11 mouse cellular contexts compared by ENCODE assay signal in the genomic region with DNA sequence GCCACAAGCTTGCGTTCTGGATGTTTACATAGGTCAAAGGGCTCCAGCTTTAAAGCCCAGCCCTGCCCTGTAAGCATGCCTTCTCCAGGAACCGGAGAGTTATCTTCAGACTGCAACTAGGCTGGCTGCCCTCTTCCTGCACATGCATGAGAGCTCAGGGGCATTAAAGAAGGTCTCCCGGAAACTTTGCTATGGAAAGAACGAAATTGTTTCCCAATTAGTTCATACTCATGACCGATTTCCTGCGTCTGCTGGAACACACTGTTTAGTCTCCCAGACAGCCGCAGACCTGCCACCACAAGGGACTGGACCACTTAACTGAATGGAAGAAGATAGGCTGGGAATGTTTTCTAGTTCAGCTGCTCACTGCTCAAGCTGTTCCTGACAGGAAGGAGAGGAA. TPM values are rescaled to one million over a fixed set of nuclear protein-coding genes. Genes with fewer than 3 reads are reported as not detected.
DNase-seq lines count a peak whose midpoint lies in the region; ATAC-seq and TF ChIP-seq lines count a peak whose summit lies in the region.
"Had no signal": no experiment of that assay in that cellular context is flagged by ENCODE, and none has a peak within 500 bp of the region (broad histone marks: within the 10 kb centered on the region; RNA-seq: fewer than 3 reads in every experiment).

No protein-coding gene starts in this region.

- no peaks in the 10 kb centered on the region for H3K79me2 ChIP-seq in heart, adult 2 months (replicated peaks; ENCODE audit: control insufficient read depth, insufficient read depth, low read length)

- WGBS in lung, embryonic 14.5 days = 28% methylated on average over 7 of the region's 7 CpGs
- WGBS in lung, adult 2 months = 49% methylated on average over 7 of the region's 7 CpGs
- WGBS in heart, adult 2 months = 31% methylated on average over 7 of the region's 7 CpGs
- WGBS in intestine, embryonic 16.5 days = 23% methylated on average over 7 of the region's 7 CpGs
- WGBS in hindbrain, embryonic 11.5 days = 55% methylated on average over 7 of the region's 7 CpGs

- intact Hi-C loops in heart, adult 2 months (cut with DNase I) = no loop called here

- no peaks in the 10 kb centered on the region for H3K9me3 ChIP-seq in lung, embryonic 14.5 days (ENCODE audit: low read depth, low read length)
- no peaks in the 10 kb centered on the region for H3K9me3 ChIP-seq in intestine, embryonic 16.5 days (ENCODE audit: control insufficient read depth, low read length)
- H3K9me3 ChIP-seq in hindbrain, embryonic 11.5 days (ENCODE audit: control insufficient read depth, low read length) = no peaks in the 10 kb centered on the region

- H3K27me3 ChIP-seq in lung, embryonic 14.5 days (ENCODE audit: insufficient read depth, low read length) = no peaks in the 10 kb centered on the region
- no peaks in the 10 kb centered on the region for H3K27me3 ChIP-seq in heart, adult 2 months (ENCODE audit: control insufficient read depth, insufficient read depth, low read length)
- H3K27me3 ChIP-seq in intestine, embryonic 16.5 days (replicated peaks; ENCODE audit: control insufficient read depth, insufficient read depth, low read length) = no peaks in the 10 kb centered on the region
- H3K27me3 ChIP-seq in hindbrain, embryonic 11.5 days (ENCODE audit: control insufficient read depth, insufficient read depth, low read length) = peaks cover 2% of the 10 kb centered on the region; the same call in 1 of the 2 replicates

- no peaks in the 10 kb centered on the region for H3K36me3 ChIP-seq in lung, embryonic 14.5 days (ENCODE audit: insufficient read depth)
- no peaks in the 10 kb centered on the region for H3K36me3 ChIP-seq in heart, adult 2 months (ENCODE audit: control insufficient read depth, insufficient read depth, low read length)
- H3K36me3 ChIP-seq in intestine, embryonic 16.5 days (ENCODE audit: control insufficient read depth, insufficient read depth, low read length) = no peaks in the 10 kb centered on the region
- no peaks in the 10 kb centered on the region for H3K36me3 ChIP-seq in hindbrain, embryonic 11.5 days (ENCODE audit: control insufficient read depth, insufficient read depth, low read length)

- no peak overlapping the region for H3K4me2 ChIP-seq in lung, embryonic 14.5 days
- no peak overlapping the region for H3K4me2 ChIP-seq in intestine, embryonic 16.5 days (ENCODE audit: low read depth, low read length)
- no peak overlapping the region for H3K4me2 ChIP-seq in hindbrain, embryonic 11.5 days (replicated peaks; ENCODE audit: low read depth, low read length)

- peak; percentile 43 for DNase-seq in lung, embryonic 14.5 days
- DNase-seq in lung, adult 2 months = no peak
- peak in 1 of 2 experiments; percentile 28 for DNase-seq in heart, adult 2 months
- DNase-seq in spleen, postnatal 14 days (ENCODE audit: low spot score in 2 of 2) = no peak
- DNase-seq in hindbrain, embryonic 11.5 days (ENCODE audit: low spot score) = no peak
- DNase-seq: right cerebral cortex, postnatal 14 days; thymus, adult 2 months had no signal

- no peak for TF ChIP-seq EP300 in heart, adult 2 months (IDR thresholded peaks at IDR 0.05; ENCODE audit: insufficient read depth, low read depth, low read length)

- peak overlapping the region; percentile 6; the same call in 1 of the 2 replicates for H3K27ac ChIP-seq in lung, embryonic 14.5 days (ENCODE audit: low read depth)
- peak overlapping the region; percentile 52; the same call in 1 of the 2 replicates for H3K27ac ChIP-seq in heart, adult 2 months
- H3K27ac ChIP-seq in intestine, embryonic 16.5 days (ENCODE audit: low read length) = peak overlapping the region; percentile 7
- H3K27ac ChIP-seq in hindbrain, embryonic 11.5 days (ENCODE audit: low read depth, low read length) = no peak overlapping the region

- peak; percentile 53; the same call in 1 of the 2 replicates for ATAC-seq in lung, embryonic 14.5 days (ENCODE audit: insufficient read depth)
- peak; percentile 74 for ATAC-seq in intestine, embryonic 16.5 days
- ATAC-seq in cerebellum, adult (ENCODE audit: insufficient number of reproducible peaks, low FRiP score, low TSS enrichment) = no peak
- no peak for ATAC-seq in hindbrain, embryonic 11.5 days (ENCODE audit: low FRiP score)

- H3K4me3 ChIP-seq in lung, embryonic 14.5 days (ENCODE audit: low read depth, low read length) = no peak overlapping the region
- no peak overlapping the region for H3K4me3 ChIP-seq in lung, adult 2 months (replicated peaks; ENCODE audit: extremely low read depth, low read depth, low read length)
- no peak overlapping the region for H3K4me3 ChIP-seq in heart, adult 2 months
- H3K4me3 ChIP-seq in intestine, embryonic 16.5 days (ENCODE audit: low read length) = no peak overlapping the region
- no peak overlapping the region for H3K4me3 ChIP-seq in hindbrain, embryonic 11.5 days (ENCODE audit: low read depth, low read length)
- H3K4me3 ChIP-seq: erythroblast, embryonic 14.5 days had no signal

- H3K9ac ChIP-seq in lung, embryonic 14.5 days = no peak overlapping the region
- H3K9ac ChIP-seq in heart, adult 2 months (ENCODE audit: low read depth, low read length) = no peak overlapping the region
- no peak overlapping the region for H3K9ac ChIP-seq in intestine, embryonic 16.5 days (ENCODE audit: low read depth, low read length)
- no peak overlapping the region for H3K9ac ChIP-seq in hindbrain, embryonic 11.5 days (ENCODE audit: low read depth, low read length)

- no peaks in the 10 kb centered on the region for H3K4me1 ChIP-seq in lung, embryonic 14.5 days (ENCODE audit: insufficient read depth)
- no peaks in the 10 kb centered on the region for H3K4me1 ChIP-seq in lung, adult 2 months (ENCODE audit: control insufficient read depth, insufficient read depth, low read length)
- peaks cover 2% of the 10 kb centered on the region for H3K4me1 ChIP-seq in heart, adult 2 months (ENCODE audit: control insufficient read depth, insufficient read depth, low read length)
- no peaks in the 10 kb centered on the region for H3K4me1 ChIP-seq in intestine, embryonic 16.5 days (ENCODE audit: control insufficient read depth, insufficient read depth, low read length)
- H3K4me1 ChIP-seq in hindbrain, embryonic 11.5 days (replicated peaks; ENCODE audit: control insufficient read depth, insufficient read depth, low read length) = no peaks in the 10 kb centered on the region

- TF ChIP-seq POLR2A in lung, adult 2 months (IDR thresholded peaks at IDR 0.05; ENCODE audit: borderline replicate concordance, extremely low read depth, low read depth, low read length) = no peak
- no peak for TF ChIP-seq POLR2A in heart, adult 2 months (IDR thresholded peaks at IDR 0.05; ENCODE audit: insufficient read depth, low read depth, low read length)

- TF ChIP-seq CTCF in lung, embryonic 14.5 days (IDR thresholded peaks at IDR 0.05; ENCODE audit: low read depth) = no peak
- TF ChIP-seq CTCF in lung, adult 2 months (IDR thresholded peaks at IDR 0.05; ENCODE audit: insufficient read depth, low read length) = no peak
- no peak for TF ChIP-seq CTCF in heart, adult 2 months (IDR thresholded peaks at IDR 0.05)

RNA-seq across cellular contexts. Expression of a gene that starts 6.0 kb away (rescaled TPM):
- 5.4 and 6.1 TPM in 2 replicates for polyA plus RNA-seq in lung, embryonic 14.5 days (2014; fragmentation: Nextera tagmentation; extraction: Ambion mirVana)
- polyA plus RNA-seq in lung, adult 2 months (2012; rRNA removed) = 6.1 and 9.4 TPM in 2 replicates
- total RNA-seq in heart, adult 2 months (2021) = 1 to 10 TPM; 3.7 TPM
- polyA plus RNA-seq in heart, adult 2 months (2012; rRNA removed) = 6.3 and 8.2 TPM in 2 replicates
- 9.5 and 11.7 TPM in 2 replicates for polyA plus RNA-seq in intestine, embryonic 16.5 days (2015; fragmentation: Nextera tagmentation; extraction: Ambion mirVana)
- polyA plus RNA-seq in hindbrain, embryonic 11.5 days (2014; fragmentation: Nextera tagmentation; extraction: Ambion mirVana) = 1.0 and 1.4 TPM in 2 replicates
- total RNA-seq: megakaryocyte, adult 5-6 weeks had no signal

RNA-seq across cellular contexts. Expression of a gene that starts 16.0 kb away (rescaled TPM):
- 186 and 189 TPM in 2 replicates for polyA plus RNA-seq in lung, embryonic 14.5 days (2014; fragmentation: Nextera tagmentation; extraction: Ambion mirVana)
- polyA plus RNA-seq in lung, adult 2 months (2012; rRNA removed) = 3.4 and 6.6 TPM in 2 replicates
- 1 to 10 TPM; 7.1 to 7.9 TPM for total RNA-seq in heart, adult 2 months (2021)
- 4.7 and 12.0 TPM in 2 replicates for polyA plus RNA-seq in heart, adult 2 months (2012; rRNA removed)
- 72.6 and 79.9 TPM in 2 replicates for polyA plus RNA-seq in intestine, embryonic 16.5 days (2015; fragmentation: Nextera tagmentation; extraction: Ambion mirVana)
- 218 and 224 TPM in 2 replicates for polyA plus RNA-seq in hindbrain, embryonic 11.5 days (2014; fragmentation: Nextera tagmentation; extraction: Ambion mirVana)
- polyA plus RNA-seq: erythroblast, embryonic 14.5 days had no signal

Comparison
In these comparisons a context has a peak if more than half of its experiments do, and no peak if none do; other contexts are left out.
1. ATAC-seq: peak in lung, embryonic 14.5 days (single experiment) and intestine, embryonic 16.5 days (single experiment); none in cerebellum, adult (single experiment) and hindbrain, embryonic 11.5 days (single experiment).